Mouse (Mus musculus) spleen, embryonic (tissue): ENCODE data around the gene Scube3.

Experiments
- CTCF ChIA-PET: fragments of 350-600 bp; sonication (Branson Sonifier 250); formaldehyde crosslinking; loops from one replicate; lab custom pipeline; 2022; lab: Charles Lee

Gene Scube3

GRCm38 (mm10) chr17:28176775-28177539 is 35.0 kb downstream of the Scube3 start, which contains the start of gene Zfp523:
Zfp523 (plus strand) TSS chr17:28177129.
- CTCF ChIA-PET: no interaction called here

- CTCF ChIA-PET: no interaction called here
Measured at GRCm38 (mm10) chr17:28177540-28178046, 35.7 kb downstream of the Scube3 start.

- CTCF ChIA-PET: no interaction called here
Measured at GRCm38 (mm10) chr17:28180331-28180730, 38.4 kb downstream of the Scube3 start.

- CTCF ChIA-PET: no interaction called here
Measured at GRCm38 (mm10) chr17:28180783-28181544, 39.0 kb downstream of the Scube3 start.

GRCm38 (mm10) chr17:28184971-28185638 is 43.2 kb downstream of the Scube3 start:
- CTCF ChIA-PET: no interaction called here

GRCm38 (mm10) chr17:28188313-28188712 is 46.4 kb downstream of the Scube3 start:
- CTCF ChIA-PET: no interaction called here

- CTCF ChIA-PET: interaction anchor here (0.6 kb wide), 1 partner anchor 97 kb away, joined by 3 read pairs; no protein-coding TSS in a partner anchor
Measured at GRCm38 (mm10) chr17:28192754-28193153, 50.8 kb downstream of the Scube3 start.

- CTCF ChIA-PET: interaction anchor here (0.6 kb wide), 1 partner anchor 98 kb away, joined by 3 read pairs; no protein-coding TSS in a partner anchor
Measured at GRCm38 (mm10) chr17:28193559-28193958, 51.6 kb downstream of the Scube3 start.

- CTCF ChIA-PET: interaction anchor here (0.5 to 0.6 kb wide), 2 partner anchors 62 to 366 kb away, joined by 3 to 6 read pairs; no protein-coding TSS in a partner anchor
Measured at GRCm38 (mm10) chr17:28195033-28195432, 53.1 kb downstream of the Scube3 start.

- CTCF ChIA-PET: no interaction called here
Measured at GRCm38 (mm10) chr17:28197646-28198045, 55.7 kb downstream of the Scube3 start.

GRCm38 (mm10) chr17:28201982-28202381 is 60.0 kb downstream of the Scube3 start:
- CTCF ChIA-PET: no interaction called here

GRCm38 (mm10) chr17:28204052-28204720 is 62.2 kb downstream of the Scube3 start:
- CTCF ChIA-PET: interaction anchor here (0.7 to 1.1 kb wide), 3 partner anchors 15 to 1514 kb away, joined by 3 to 4 read pairs (median 3); no protein-coding TSS in a partner anchor

- CTCF ChIA-PET: interaction anchor here (0.7 to 1.1 kb wide), 3 partner anchors 14 to 201 kb away, joined by 3 to 4 read pairs (median 3); no protein-coding TSS in a partner anchor
Measured at GRCm38 (mm10) chr17:28205443-28205842, 63.5 kb downstream of the Scube3 start.

- CTCF ChIA-PET: interaction anchor here (0.5 to 1.2 kb wide), 9 partner anchors 8 to 823 kb away, joined by 3 to 10 read pairs (median 3); no protein-coding TSS in a partner anchor
Measured at GRCm38 (mm10) chr17:28207092-28207491, 65.2 kb downstream of the Scube3 start.

GRCm38 (mm10) chr17:28207591-28208313 is 65.8 kb downstream of the Scube3 start, which contains the start of gene Def6:
Def6 (plus strand) TSS chr17:28207778.
- CTCF ChIA-PET: interaction anchor here (0.5 to 1.6 kb wide), 12 partner anchors 8 to 822 kb away, joined by 3 to 10 read pairs (median 3); partner anchors contain the start of gene Ppard

- CTCF ChIA-PET: interaction anchor here (0.6 to 1.6 kb wide), 5 partner anchors 9 to 37 kb away, joined by 3 to 10 read pairs (median 4); partner anchors contain the start of gene Ppard
Measured at GRCm38 (mm10) chr17:28208314-28208612, 66.3 kb downstream of the Scube3 start.

- CTCF ChIA-PET: interaction anchor here (0.7 kb wide), 1 partner anchor 107 kb away, joined by 3 read pairs; no protein-coding TSS in a partner anchor
Measured at GRCm38 (mm10) chr17:28209457-28210110, 67.6 kb downstream of the Scube3 start.

- CTCF ChIA-PET: interaction anchor here (0.6 to 1.3 kb wide), 2 partner anchors 10 to 97 kb away, joined by 4 to 9 read pairs; no protein-coding TSS in a partner anchor
Measured at GRCm38 (mm10) chr17:28211921-28212341, 70.0 kb downstream of the Scube3 start.

GRCm38 (mm10) chr17:28212391-28212790 is 70.5 kb downstream of the Scube3 start:
- CTCF ChIA-PET: interaction anchor here (0.6 to 1.3 kb wide), 2 partner anchors 9 to 97 kb away, joined by 4 to 9 read pairs; no protein-coding TSS in a partner anchor
